Mouse (Mus musculus): Measurements from ENCODE around the gene Vezf1.

Gene Vezf1

GRCm38 (mm10) chr11:88097173-88097572 lies 29.1 kb downstream of the Vezf1 start:
- no peak for ATAC-seq (ENCODE audit: insufficient number of reproducible peaks, low FRiP score, low TSS enrichment)

- ATAC-seq (ENCODE audit: insufficient number of reproducible peaks, low FRiP score, low TSS enrichment), result no peak
These were observed 30.1 kb downstream of the Vezf1 start, which contains the start of gene Cuedc1 for GRCm38 (mm10) chr11:88098021-88098729. TSS of gene Cuedc1 (plus strand) at chr11:88098058.

- ATAC-seq (ENCODE audit: insufficient number of reproducible peaks, low FRiP score, low TSS enrichment), result peak; percentile 70; the same call in 1 of the 2 replicates
These were observed 30.9 kb downstream of the Vezf1 start for GRCm38 (mm10) chr11:88098787-88099598.

- peak; percentile 15; the same call in 1 of the 2 replicates for ATAC-seq (ENCODE audit: insufficient number of reproducible peaks, low FRiP score, low TSS enrichment)
These were observed 31.5 kb downstream of the Vezf1 start for GRCm38 (mm10) chr11:88099599-88100023.

GRCm38 (mm10) chr11:88100170-88100569 lies 32.1 kb downstream of the Vezf1 start:
- ATAC-seq (ENCODE audit: insufficient number of reproducible peaks, low FRiP score, low TSS enrichment), result no peak

GRCm38 (mm10) chr11:88103214-88103941 lies 35.3 kb downstream of the Vezf1 start:
- no peak for ATAC-seq (ENCODE audit: insufficient number of reproducible peaks, low FRiP score, low TSS enrichment)

GRCm38 (mm10) chr11:88105494-88106291 lies 37.6 kb downstream of the Vezf1 start:
- ATAC-seq (ENCODE audit: insufficient number of reproducible peaks, low FRiP score, low TSS enrichment), result no peak

GRCm38 (mm10) chr11:88106292-88106554 lies 38.1 kb downstream of the Vezf1 start:
- ATAC-seq (ENCODE audit: insufficient number of reproducible peaks, low FRiP score, low TSS enrichment), result no peak

GRCm38 (mm10) chr11:88107365-88107764 lies 39.3 kb downstream of the Vezf1 start:
- ATAC-seq (ENCODE audit: insufficient number of reproducible peaks, low FRiP score, low TSS enrichment), result no peak

- ATAC-seq (ENCODE audit: insufficient number of reproducible peaks, low FRiP score, low TSS enrichment), result no peak
These were observed 42.0 kb downstream of the Vezf1 start for GRCm38 (mm10) chr11:88110031-88110594.

GRCm38 (mm10) chr11:88112078-88112477 lies 44.0 kb downstream of the Vezf1 start:
- no peak for ATAC-seq (ENCODE audit: insufficient number of reproducible peaks, low FRiP score, low TSS enrichment)

- no peak for ATAC-seq (ENCODE audit: insufficient number of reproducible peaks, low FRiP score, low TSS enrichment)
These were observed 44.7 kb downstream of the Vezf1 start for GRCm38 (mm10) chr11:88112677-88113333.

GRCm38 (mm10) chr11:88113543-88114271 lies 45.6 kb downstream of the Vezf1 start:
- ATAC-seq (ENCODE audit: insufficient number of reproducible peaks, low FRiP score, low TSS enrichment), result no peak

GRCm38 (mm10) chr11:88114871-88115301 lies 46.8 kb downstream of the Vezf1 start:
- ATAC-seq (ENCODE audit: insufficient number of reproducible peaks, low FRiP score, low TSS enrichment), result no peak

- no peak for ATAC-seq (ENCODE audit: insufficient number of reproducible peaks, low FRiP score, low TSS enrichment)
These were observed 48.5 kb downstream of the Vezf1 start for GRCm38 (mm10) chr11:88116568-88116967.

- no peak for ATAC-seq (ENCODE audit: insufficient number of reproducible peaks, low FRiP score, low TSS enrichment)
These were observed 49.4 kb downstream of the Vezf1 start for GRCm38 (mm10) chr11:88117356-88118090.

- ATAC-seq (ENCODE audit: insufficient number of reproducible peaks, low FRiP score, low TSS enrichment), result no peak
These were observed 50.0 kb downstream of the Vezf1 start for GRCm38 (mm10) chr11:88118091-88118440.
